Mouse (Mus musculus) stomach, postnatal 0 days (tissue): Measurements from ENCODE around the gene Klhl21. TPM values are rescaled to one million over a fixed set of nuclear protein-coding genes. Genes with fewer than 3 reads are reported as not detected.
"Not testable (repeated sequence)": the region's sequence is repeated elsewhere in the genome, so short reads cannot be mapped to it uniquely, and the experiment has no call there.

Experiments
- ATAC-seq: fragments of 200-750 bp; cut with Nextera tagmentation; 2 replicates; pipeline ENCODE4 v1.8.0; 2017; ENCODE audit not compliant: low FRiP score, low TSS enrichment
- DNase-seq: peaks from one replicate; pipeline ENCODE4 v3.0.0-alpha.2; 2016; ENCODE audit warnings: low spot score
- H3K27ac ChIP-seq: fragments of 300-500 bp; sonication (generic); replicated peaks from 2 replicates; pipeline ENCODE4 v1.5.1; 2014; ENCODE audit warnings: mild to moderate bottlenecking, control low read depth
- H3K27me3 ChIP-seq: fragments of 300-500 bp; sonication (generic); 2 replicates; pipeline ENCODE4 v1.6.1; 2014; ENCODE audit warnings: low read length; ENCODE audit not compliant: control insufficient read depth, insufficient read depth
- H3K36me3 ChIP-seq: fragments of 300-500 bp; sonication (generic); 2 replicates; pipeline ENCODE4 v1.6.1; 2014; ENCODE audit warnings: low read length, mixed read lengths; ENCODE audit not compliant: control insufficient read depth, insufficient read depth
- H3K4me1 ChIP-seq: fragments of 300-500 bp; sonication (generic); replicated peaks from 2 replicates; pipeline ENCODE4 v1.6.1; 2014; ENCODE audit warnings: antibody characterized with exemption; ENCODE audit not compliant: control insufficient read depth, insufficient read depth
- H3K4me2 ChIP-seq: fragments of 300-500 bp; sonication (generic); replicated peaks from 2 replicates; pipeline ENCODE4 v1.6.1; 2014; ENCODE audit warnings: low read depth, mild to moderate bottlenecking, control low read depth, moderate library complexity
- H3K4me3 ChIP-seq: fragments of 300-500 bp; sonication (generic); 2 replicates; pipeline ENCODE4 v1.5.1; 2014; ENCODE audit warnings: low read depth, low read length, control low read depth
- H3K9ac ChIP-seq: fragments of 300-500 bp; sonication (generic); 2 replicates; pipeline ENCODE4 v1.6.1; 2014; ENCODE audit warnings: mild to moderate bottlenecking, low read length, control low read depth, mixed read lengths
- H3K9me3 ChIP-seq: fragments of 300-500 bp; sonication (generic); 2 replicates; pipeline ENCODE4 v1.6.1; 2016; ENCODE audit warnings: low read length; ENCODE audit not compliant: control insufficient read depth
- CTCF ChIP-seq: IDR thresholded peaks from 2 replicates; pipeline ENCODE4 v1.5.1; 2016; ENCODE audit warnings: antibody characterized with exemption, low read depth, mild to moderate bottlenecking, moderate library complexity
- EP300 ChIP-seq: optimal IDR thresholded peaks from 2 replicates; pipeline ENCODE3; 2016; ENCODE audit warnings: antibody characterized with exemption
- WGBS: fragments of 180-500 bp; shearing (Covaris S2); extraction: QIAGEN DNeasy Blood & Tissue Kit; methylation state at CpG from one replicate; pipeline ENCODE4 v1.1.7; 2014; 5-methylcytosine and 5-hydroxymethylcytosine counted together
- polyA plus RNA-seq: library from polyadenylated mRNA; unstranded; fragments of >200 nt; fragmentation: Nextera tagmentation; extraction: Ambion mirVana; gene quantifications from 2 replicates; pipeline ENCODE4 v1.2.1, GENCODE M21; 2015

Gene Klhl21
- polyA plus RNA-seq, 1 experiment from 2014 or later: 11.9 TPM

- Histone ChIP-seq H3K36me3 (peaks cover 2% of the 10 kb centered on the region; the same call in 1 of the 2 replicates), H3K9me3 (no peaks in the 10 kb centered on the region), H3K4me1 (peaks cover 16% of the 10 kb centered on the region), H3K9ac (peak within 1 kb of the TSS; percentile 71), H3K27me3 (no peaks in the 10 kb centered on the region), H3K4me3 (peak within 1 kb of the TSS; percentile 64), H3K4me2 (peak within 1 kb of the TSS; percentile 92), H3K27ac (peak within 1 kb of the TSS; percentile 70)
- TF ChIP-seq CTCF (0 out of 2 replicates have a peak, but pooled peaks have one; percentile 6), EP300 (no peak)
- WGBS: under 1% methylated on average over 31 of the region's 35 CpGs
- ATAC-seq (peak; percentile 96), DNase-seq (peak; percentile 98)
Measured at GRCm38 (mm10) chr4:152027524-152027923, 18.9 kb downstream of the Klhl21 start, which contains the start of gene Zbtb48. Gene Zbtb48, minus strand, starts transcription at chr4:152027671.

GRCm38 (mm10) chr4:152028456-152028855, 19.9 kb downstream of the Klhl21 start:
- Histone ChIP-seq H3K27me3 (no peaks in the 10 kb centered on the region), H3K9ac (0 out of 2 replicates have a peak overlapping the region, but pooled peaks have one; percentile 71), H3K36me3 (peaks cover 1% of the 10 kb centered on the region; the same call in 1 of the 2 replicates), H3K4me1 (peaks cover 16% of the 10 kb centered on the region), H3K27ac (no peak overlapping the region), H3K9me3 (no peaks in the 10 kb centered on the region), H3K4me2 (peak overlapping the region; percentile 92), H3K4me3 (no peak overlapping the region)
- WGBS: 63% methylated on average over 15 of the region's 15 CpGs
- no peak for TF ChIP-seq EP300
- TF ChIP-seq CTCF: no peak
- ATAC-seq (no peak), DNase-seq (no peak)

GRCm38 (mm10) chr4:152029087-152029486, 20.5 kb downstream of the Klhl21 start:
- DNase-seq: no peak

GRCm38 (mm10) chr4:152029997-152030396, 21.4 kb downstream of the Klhl21 start:
- no peak; the same call in 1 of the 2 replicates for ATAC-seq
- TF ChIP-seq EP300 (no peak), CTCF (peak; percentile 65)
- Histone ChIP-seq H3K27ac (no peak overlapping the region), H3K4me1 (peaks cover 16% of the 10 kb centered on the region), H3K4me3 (no peak overlapping the region), H3K27me3 (no peaks in the 10 kb centered on the region), H3K9ac (no peak overlapping the region), H3K36me3 (no peaks in the 10 kb centered on the region), H3K9me3 (no peaks in the 10 kb centered on the region), H3K4me2 (no peak overlapping the region)
- 60% methylated on average over 4 of the region's 4 CpGs for WGBS
- DNase-seq: peak; percentile 62

More at GRCm38 (mm10) chr4:152029087-152029486, 20.5 kb downstream of the Klhl21 start:
- Histone ChIP-seq H3K9ac (no peak overlapping the region), H3K4me1 (peaks cover 16% of the 10 kb centered on the region), H3K9me3 (no peaks in the 10 kb centered on the region), H3K27me3 (no peaks in the 10 kb centered on the region), H3K36me3 (no peaks in the 10 kb centered on the region), H3K4me3 (no peak overlapping the region), H3K27ac (no peak overlapping the region), H3K4me2 (no peak overlapping the region)
- WGBS: 39% methylated on average over 5 of the region's 5 CpGs
- TF ChIP-seq CTCF: peak; percentile 69
- no peak for TF ChIP-seq EP300
- no peak for ATAC-seq

- ATAC-seq (no peak), DNase-seq (no peak)
- Histone ChIP-seq H3K4me1 (peaks cover 2% of the 10 kb centered on the region; the same call in 1 of the 2 replicates), H3K9me3 (no peaks in the 10 kb centered on the region), H3K27ac (no peak overlapping the region), H3K27me3 (no peaks in the 10 kb centered on the region), H3K4me2 (no peak overlapping the region), H3K9ac (no peak overlapping the region), H3K4me3 (no peak overlapping the region), H3K36me3 (no peaks in the 10 kb centered on the region)
- TF ChIP-seq CTCF (no peak), EP300 (no peak)
- WGBS: 90% methylated on average over 13 of the region's 13 CpGs
Measured at GRCm38 (mm10) chr4:152032922-152033321, 24.3 kb downstream of the Klhl21 start.

GRCm38 (mm10) chr4:152036464-152036863, 27.9 kb downstream of the Klhl21 start:
- WGBS: 91% methylated on average over 6 of the region's 6 CpGs
- H3K9me3 ChIP-seq: not testable (repeated sequence)

More at GRCm38 (mm10) chr4:152036464-152036863, 27.9 kb downstream of the Klhl21 start:
- H3K27ac ChIP-seq, H3K27me3 ChIP-seq, H3K36me3 ChIP-seq, H3K4me1 ChIP-seq, DNase-seq, H3K9ac ChIP-seq, H3K4me2 ChIP-seq, ATAC-seq, H3K4me3 ChIP-seq: not testable (repeated sequence)
- peak; percentile 55 for TF ChIP-seq CTCF
